Mouse (Mus musculus) retina, embryonic 14.5 days (tissue): Measurements from ENCODE around the gene AC129217.1.
"Not testable (repeated sequence)": the region's sequence is repeated elsewhere in the genome, so short reads cannot be mapped to it uniquely, and the experiment has no call there.

Experiments used
- DNase-seq: peaks from one replicate; pipeline ENCODE4 v3.0.0-alpha.2; 2015; ENCODE audit warnings: low spot score

The AC129217.1 gene

GRCm38 (mm10) chr19:8830664-8831063 lies 1.1 kb downstream of the AC129217.1 start:
- no peak for DNase-seq

GRCm38 (mm10) chr19:8831262-8831661 lies 1.7 kb downstream of the AC129217.1 start:
- peak; percentile 33 for DNase-seq

DNA sequence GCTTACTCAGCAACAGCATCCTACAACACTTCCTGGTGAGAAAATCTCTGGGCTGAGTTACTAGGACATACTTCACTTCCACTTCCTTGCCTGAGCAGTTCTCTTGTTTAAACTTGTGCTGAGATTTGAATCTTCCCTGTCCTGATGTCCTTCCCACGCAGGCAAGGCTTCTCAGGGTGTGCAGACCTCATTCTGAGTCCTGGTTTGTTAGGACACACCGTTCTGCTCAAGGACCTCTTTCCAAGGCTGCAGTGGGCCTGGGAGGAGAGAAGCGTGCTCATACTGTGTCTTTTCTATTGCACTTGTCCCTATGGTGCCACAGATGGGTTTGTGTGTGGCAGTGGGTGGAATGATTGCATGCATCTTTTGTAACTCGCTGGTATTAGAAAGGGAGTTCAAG lies 3.4 kb downstream of the AC129217.1 start:
- DNase-seq = no peak

DNA sequence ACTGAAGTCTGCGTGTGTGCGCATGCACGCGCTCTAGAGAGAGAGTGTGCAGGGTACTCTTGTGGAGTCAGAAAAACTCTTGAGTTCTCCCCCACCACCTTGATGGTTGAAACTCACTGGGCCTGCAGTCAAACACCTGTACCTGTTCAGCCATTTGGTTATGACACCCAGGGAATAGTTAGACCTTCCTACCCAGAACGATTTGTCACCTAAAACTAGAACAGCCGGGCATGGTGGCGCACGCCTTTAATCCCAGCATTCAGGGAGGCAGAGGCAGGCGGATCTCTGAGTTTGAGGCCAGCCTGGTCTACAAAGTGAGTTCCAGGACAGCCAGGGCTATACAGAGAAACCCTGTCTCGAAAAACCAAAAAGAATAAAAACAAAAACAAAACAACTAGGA lies 6.8 kb downstream of the AC129217.1 start:
- DNase-seq = not testable (repeated sequence)

GRCm38 (mm10) chr19:8837251-8837791 lies 7.7 kb downstream of the AC129217.1 start, which contains the start of gene Bscl2:
Bscl2 (plus strand) TSS chr19:8837467.
- peak; percentile 89 for DNase-seq

DNA sequence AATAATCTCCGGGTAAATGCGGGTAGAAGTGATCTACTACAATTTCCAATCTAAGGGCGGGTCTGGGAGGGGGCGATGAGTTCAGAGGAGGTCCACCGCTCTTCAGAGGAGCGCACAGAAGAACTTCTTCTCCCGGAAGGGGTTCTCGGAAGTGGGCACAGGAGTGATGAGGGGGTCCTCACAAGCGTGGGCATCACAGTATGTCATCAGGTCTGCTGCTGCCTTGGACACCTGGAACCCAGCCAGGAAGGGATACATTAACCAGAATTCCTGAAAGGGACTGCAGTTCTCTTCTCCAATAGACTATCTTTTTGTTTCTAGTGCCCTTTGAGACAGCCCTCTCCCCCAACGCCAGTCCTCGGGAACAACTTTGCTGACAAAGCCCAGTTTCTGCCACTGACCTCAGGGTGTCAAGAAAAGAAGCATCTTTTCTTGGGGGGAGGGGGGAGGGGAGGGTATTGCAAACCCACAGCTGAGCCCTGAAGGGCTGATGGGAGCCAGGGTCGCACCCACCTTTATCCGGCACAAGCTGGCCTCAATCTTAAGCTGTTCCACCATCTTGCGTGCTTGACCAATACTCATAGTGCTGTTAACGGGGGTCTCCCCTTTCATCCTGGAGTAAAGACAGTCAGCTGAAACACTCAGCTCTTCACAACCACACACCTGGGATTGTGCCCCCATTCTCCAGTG lies 8.6 kb downstream of the AC129217.1 start:
- DNase-seq = peak; percentile 39

- peak; percentile 76 for DNase-seq
Measured at GRCm38 (mm10) chr19:8839103-8839907, 9.7 kb downstream of the AC129217.1 start, which contains the start of gene Gng3. Gng3 (minus strand) TSS chr19:8839194.

DNA sequence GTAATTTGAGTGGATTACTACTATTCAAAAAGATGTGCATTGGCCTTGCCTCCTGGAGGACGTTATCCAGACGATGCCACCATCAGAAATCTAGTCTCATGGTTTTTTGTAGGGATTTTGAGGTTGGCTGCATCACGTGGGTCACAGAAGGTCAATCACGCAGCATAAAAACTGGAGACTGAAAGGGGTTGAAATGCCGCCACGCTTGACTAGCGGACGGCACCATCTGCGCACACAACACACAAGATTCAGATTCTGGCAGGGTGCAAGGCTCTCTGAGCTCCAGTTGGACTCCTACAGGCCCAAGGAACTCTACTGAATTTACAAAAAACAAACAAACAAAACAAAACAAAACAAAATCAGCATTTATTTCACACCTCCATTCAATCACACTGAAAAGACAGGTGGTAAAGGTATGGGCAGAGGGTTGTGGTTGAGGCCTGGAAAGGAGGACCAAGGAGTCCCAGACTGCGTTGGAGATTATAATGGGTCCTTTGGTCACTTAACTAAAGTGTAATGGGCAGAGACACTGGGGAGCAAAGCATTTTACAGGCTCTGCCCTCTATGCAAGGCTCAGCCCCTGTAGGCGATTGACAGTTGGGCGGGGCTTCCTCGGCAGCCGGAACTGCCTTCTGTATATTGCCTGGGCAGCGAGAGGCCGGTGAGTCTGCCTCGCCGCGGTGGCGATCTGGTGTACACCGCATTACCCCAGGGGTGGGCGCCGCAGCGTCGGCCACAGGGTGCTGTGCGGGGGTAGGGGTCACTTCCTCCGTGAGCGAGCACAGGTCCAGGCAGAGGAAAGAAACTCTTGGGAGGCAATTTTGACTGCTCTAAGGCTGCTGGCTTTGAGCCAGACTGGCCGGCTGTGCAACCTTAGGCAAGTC lies 10.6 kb downstream of the AC129217.1 start:
- DNase-seq = peak; percentile 80

DNA sequence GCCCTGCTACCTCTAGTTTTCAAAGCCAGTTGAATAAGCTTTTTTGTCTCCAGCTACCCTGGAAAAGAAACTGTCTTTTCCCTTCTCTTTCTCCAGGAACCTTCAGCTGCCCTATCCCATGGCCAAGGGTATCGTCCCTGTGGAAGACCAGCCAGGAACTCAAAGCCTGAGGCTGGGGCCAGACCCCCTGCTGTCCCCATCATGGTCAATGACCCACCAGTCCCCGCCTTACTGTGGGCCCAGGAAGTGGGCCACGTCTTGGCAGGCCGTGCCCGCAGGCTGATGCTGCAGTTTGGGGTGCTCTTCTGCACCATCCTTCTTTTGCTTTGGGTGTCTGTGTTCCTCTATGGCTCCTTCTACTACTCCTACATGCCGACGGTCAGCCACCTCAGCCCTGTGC lies 11.4 kb downstream of the AC129217.1 start:
- no peak for DNase-seq

DNA sequence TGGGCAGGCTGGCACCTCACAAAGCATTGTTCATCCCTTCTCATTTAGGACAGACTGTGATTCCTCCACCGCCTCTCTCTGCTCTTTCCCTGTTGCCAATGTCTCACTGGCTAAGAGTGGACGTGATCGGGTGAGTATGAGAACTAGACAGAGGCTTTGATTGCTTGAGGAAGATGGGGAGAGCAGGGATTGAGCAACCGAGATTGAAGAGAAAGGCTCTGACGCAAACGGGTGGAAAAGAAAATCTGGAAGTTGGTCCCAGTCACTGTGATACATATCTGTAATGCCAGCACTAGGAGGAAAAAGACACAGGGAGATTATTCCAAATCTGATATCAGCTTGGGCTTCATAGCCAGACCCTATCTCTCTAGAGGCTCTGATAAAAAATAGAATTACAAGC lies 13.4 kb downstream of the AC129217.1 start:
- DNase-seq = no peak

DNA sequence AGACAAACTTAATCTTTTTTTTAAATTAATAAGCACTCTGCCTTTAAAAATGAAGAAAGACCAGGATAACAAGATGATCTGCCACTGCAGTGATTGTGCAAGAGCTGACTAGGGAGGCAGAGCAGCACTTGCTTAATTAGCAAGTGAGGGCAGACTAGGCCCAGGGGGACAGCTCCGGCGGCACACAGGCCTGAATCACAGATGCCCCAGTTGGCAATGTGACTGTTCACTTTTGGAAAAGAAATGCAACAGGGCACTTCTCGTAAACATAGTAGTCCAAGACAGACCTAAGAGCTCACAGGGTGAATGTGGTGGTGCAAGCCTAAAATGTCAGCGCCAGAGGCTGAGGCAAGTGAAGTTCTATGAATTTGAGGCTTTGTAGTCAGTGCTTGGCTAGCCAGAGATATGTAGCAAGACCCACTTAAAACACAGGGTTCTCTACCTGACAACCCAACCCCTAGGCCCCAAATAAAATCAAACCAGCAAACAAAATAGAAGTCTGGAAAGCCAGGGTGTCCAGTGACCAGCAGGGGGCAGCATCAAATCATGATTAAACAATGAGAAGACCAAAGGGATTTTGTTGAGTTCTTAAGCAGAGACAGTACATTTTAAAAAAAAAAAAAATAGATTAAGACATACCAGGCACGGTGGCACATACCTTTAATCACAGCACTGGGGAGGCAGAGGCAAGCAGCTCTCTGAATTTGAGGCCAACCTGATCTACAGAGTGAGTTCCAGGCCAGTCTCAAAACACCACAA lies 15.0 kb downstream of the AC129217.1 start:
- DNase-seq = peak; percentile 94

- no peak for DNase-seq
Measured at GRCm38 (mm10) chr19:8848356-8848755, 18.8 kb downstream of the AC129217.1 start.

DNA sequence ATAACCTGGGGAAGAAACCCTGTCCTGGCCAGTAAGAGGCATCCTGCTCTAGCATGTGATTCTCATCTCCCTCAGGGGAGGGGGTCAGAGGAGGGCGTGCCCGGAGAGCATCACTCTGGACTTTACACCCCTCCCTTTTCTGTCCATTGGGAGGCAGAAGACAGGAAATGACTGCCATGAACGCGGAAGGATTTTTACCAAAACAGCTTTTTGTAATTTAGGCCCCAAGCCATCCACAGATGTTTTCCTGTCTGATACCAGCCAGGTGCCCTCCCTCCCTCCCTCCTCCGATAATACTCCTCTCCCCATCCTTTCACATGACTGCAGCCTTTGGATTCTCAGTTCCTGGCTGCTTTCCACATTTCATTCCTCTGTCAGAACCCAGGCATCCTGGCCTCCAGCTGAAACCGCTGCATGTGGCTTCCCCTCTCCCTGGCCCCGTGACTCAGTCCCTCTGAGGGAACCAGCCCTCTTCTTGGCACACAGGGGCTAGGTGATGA lies 20.9 kb downstream of the AC129217.1 start, which contains the start of gene Lrrn4cl:
Gene Lrrn4cl (plus strand): TSS at position 367 of the 500 bp plus-strand sequence.
- peak; percentile 43 for DNase-seq

- no peak for DNase-seq
Measured at GRCm38 (mm10) chr19:8851639-8852038, 22.1 kb downstream of the AC129217.1 start.

GRCm38 (mm10) chr19:8852236-8852928 lies 22.8 kb downstream of the AC129217.1 start:
- no peak for DNase-seq

DNA sequence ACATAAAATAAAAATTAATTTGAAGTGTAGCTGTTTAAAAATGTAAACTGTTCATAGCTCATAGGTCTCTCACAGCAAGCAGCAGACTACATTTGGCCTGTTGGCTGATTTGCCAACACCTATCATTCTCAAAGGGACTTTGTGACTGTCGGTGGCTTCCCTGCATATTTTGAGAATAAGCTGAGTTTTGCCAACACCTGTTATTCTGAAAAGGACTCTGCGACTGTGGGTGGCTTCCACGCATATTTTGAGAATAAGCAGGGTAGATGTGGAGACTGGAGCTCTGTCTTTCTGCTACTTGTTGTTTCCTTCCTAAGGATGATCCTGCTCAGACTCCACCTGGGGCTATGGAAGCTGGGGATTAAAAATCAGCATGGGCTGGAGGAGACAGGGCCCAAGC lies 23.5 kb downstream of the AC129217.1 start:
- no peak for DNase-seq

DNA sequence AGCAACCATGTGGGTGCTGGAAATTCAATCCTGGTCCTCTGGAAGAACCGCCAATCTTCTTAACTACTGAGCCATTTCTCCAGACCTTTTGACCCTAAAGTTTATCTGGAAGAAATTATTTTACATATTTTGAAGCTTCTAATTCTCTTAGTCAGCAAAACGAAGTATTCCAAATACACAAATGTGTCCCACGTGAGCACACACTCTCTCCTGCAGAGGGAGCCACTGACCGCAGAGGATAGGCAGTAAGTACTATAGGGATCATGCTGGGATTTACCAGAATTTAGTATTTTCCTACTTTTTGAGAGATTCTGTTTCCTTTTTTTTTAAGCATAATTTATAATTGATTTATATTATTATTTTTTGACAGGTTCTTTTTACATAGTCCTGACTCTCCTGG lies 28.1 kb downstream of the AC129217.1 start:
- peak; percentile 61 for DNase-seq

- DNase-seq = peak; percentile 30
Measured at GRCm38 (mm10) chr19:8859018-8859417, 29.4 kb downstream of the AC129217.1 start.

GRCm38 (mm10) chr19:8864265-8864664 lies 34.7 kb downstream of the AC129217.1 start:
- DNase-seq = no peak

- not testable (repeated sequence) for DNase-seq
Measured at GRCm38 (mm10) chr19:8870381-8870780, 40.8 kb downstream of the AC129217.1 start.
